ENCODE assay signal across 8 mouse cellular contexts in genomic region chr9:32676480-32676879, GRCm38 (mm10). TPM values are rescaled to one million over a fixed set of nuclear protein-coding genes. Genes with fewer than 3 reads are reported as not detected.
DNase-seq lines count a peak whose midpoint lies in the region; ATAC-seq lines count a peak whose summit lies in the region.
"Had no signal": no experiment of that assay in that cellular context is flagged by ENCODE, and none has a peak within 500 bp of the region (broad histone marks: within the 10 kb centered on the region; RNA-seq: fewer than 3 reads in every experiment).

No protein-coding gene starts in this region.

- H3K27me3 ChIP-seq in liver, embryonic 11.5 days (replicated peaks; ENCODE audit: control insufficient read depth, insufficient read depth, low read length): peaks cover 19% of the 10 kb centered on the region
- H3K27me3 ChIP-seq in liver, embryonic 12.5 days (replicated peaks): peaks cover 42% of the 10 kb centered on the region
- H3K27me3 ChIP-seq in embryonic facial prominence, embryonic 14.5 days (replicated peaks; ENCODE audit: control insufficient read depth, insufficient read depth, low read length): 0 out of 2 replicates have a peak, but pooled peaks cover 4% of the 10 kb centered on the region
- peaks cover 71% of the 10 kb centered on the region for H3K27me3 ChIP-seq in midbrain, embryonic 14.5 days (ENCODE audit: control insufficient read depth, insufficient read depth, low read length)

- no peak overlapping the region for H3K9ac ChIP-seq in liver, embryonic 11.5 days (ENCODE audit: low read depth, low read length)
- no peak overlapping the region for H3K9ac ChIP-seq in liver, embryonic 12.5 days
- H3K9ac ChIP-seq in embryonic facial prominence, embryonic 14.5 days (ENCODE audit: low read depth, low read length): no peak overlapping the region
- H3K9ac ChIP-seq in midbrain, embryonic 14.5 days (replicated peaks; ENCODE audit: low read length): no peak overlapping the region

- H3K4me1 ChIP-seq in liver, embryonic 11.5 days (replicated peaks; ENCODE audit: control insufficient read depth, insufficient read depth, low read length): peaks cover 18% of the 10 kb centered on the region; the same call in 1 of the 2 replicates
- H3K4me1 ChIP-seq in liver, embryonic 12.5 days: peaks cover 32% of the 10 kb centered on the region
- peaks cover 33% of the 10 kb centered on the region for H3K4me1 ChIP-seq in embryonic facial prominence, embryonic 14.5 days (ENCODE audit: control insufficient read depth, insufficient read depth, low read length)
- peaks cover 17% of the 10 kb centered on the region for H3K4me1 ChIP-seq in midbrain, embryonic 14.5 days (ENCODE audit: control insufficient read depth, insufficient read depth, low read length)

- no peak for DNase-seq in liver, embryonic 11.5 days (ENCODE audit: low spot score)
- peak; percentile 51 for DNase-seq in T-cell, adult 2 months (ENCODE audit: low spot score)
- peak; percentile 31 for DNase-seq in embryonic facial prominence, embryonic 14.5 days (ENCODE audit: low spot score)
- DNase-seq in midbrain, embryonic 14.5 days: no peak
- DNase-seq in cerebellum, adult 8-10 months: no peak
- no peak for DNase-seq in right cerebral cortex, postnatal 36 days (ENCODE audit: low spot score in 2 of 2)

- 16% methylated on average over 3 of the region's 3 CpGs for WGBS in liver, embryonic 11.5 days
- WGBS in liver, embryonic 12.5 days (ENCODE audit: insufficient replicate concordance): 18% methylated on average over 3 of the region's 3 CpGs
- 14% methylated on average over 3 of the region's 3 CpGs for WGBS in embryonic facial prominence, embryonic 14.5 days
- 4% methylated on average over 3 of the region's 3 CpGs for whole genome bisulfite sequencing in midbrain, embryonic 14.5 days

- no peaks in the 10 kb centered on the region for H3K9me3 ChIP-seq in liver, embryonic 11.5 days (ENCODE audit: control insufficient read depth, low read length)
- H3K9me3 ChIP-seq in liver, embryonic 12.5 days (replicated peaks): no peaks in the 10 kb centered on the region
- H3K9me3 ChIP-seq in embryonic facial prominence, embryonic 14.5 days (ENCODE audit: control insufficient read depth, low read length): no peaks in the 10 kb centered on the region
- H3K9me3 ChIP-seq in midbrain, embryonic 14.5 days (ENCODE audit: control insufficient read depth, low read length): no peaks in the 10 kb centered on the region

- H3K4me2 ChIP-seq in liver, embryonic 11.5 days: no peak overlapping the region
- H3K4me2 ChIP-seq in liver, embryonic 12.5 days: no peak overlapping the region
- peak overlapping the region; percentile 30; the same call in 1 of the 2 replicates for H3K4me2 ChIP-seq in embryonic facial prominence, embryonic 14.5 days (ENCODE audit: low read depth, low read length)
- H3K4me2 ChIP-seq in midbrain, embryonic 14.5 days (ENCODE audit: low read length): peak overlapping the region; percentile 2; the same call in 1 of the 2 replicates

- H3K27ac ChIP-seq in liver, embryonic 11.5 days (ENCODE audit: low read depth, low read length): peak overlapping the region; percentile 28; the same call in 1 of the 2 replicates
- no peak overlapping the region for H3K27ac ChIP-seq in liver, embryonic 12.5 days
- 0 out of 2 replicates have a peak overlapping the region, but pooled peaks have one; percentile 8 for H3K27ac ChIP-seq in embryonic facial prominence, embryonic 14.5 days (replicated peaks; ENCODE audit: low read depth, low read length)
- H3K27ac ChIP-seq in midbrain, embryonic 14.5 days (replicated peaks; ENCODE audit: low read depth, low read length): no peak overlapping the region
- H3K27ac ChIP-seq: layer of hippocampus, adult 2 months had no signal

- no peak overlapping the region for H3K4me3 ChIP-seq in liver, embryonic 11.5 days (ENCODE audit: low read depth, low read length)
- no peak overlapping the region for H3K4me3 ChIP-seq in liver, embryonic 12.5 days
- no peak overlapping the region for H3K4me3 ChIP-seq in embryonic facial prominence, embryonic 14.5 days (ENCODE audit: low read depth, low read length)
- H3K4me3 ChIP-seq in midbrain, embryonic 14.5 days (replicated peaks; ENCODE audit: low read depth, low read length): no peak overlapping the region
- H3K4me3 ChIP-seq: layer of hippocampus, adult 2 months had no signal

- no peaks in the 10 kb centered on the region for H3K36me3 ChIP-seq in liver, embryonic 11.5 days (ENCODE audit: control insufficient read depth, insufficient read depth, low read length)
- H3K36me3 ChIP-seq in liver, embryonic 12.5 days: no peaks in the 10 kb centered on the region
- H3K36me3 ChIP-seq in embryonic facial prominence, embryonic 14.5 days (ENCODE audit: control insufficient read depth, insufficient read depth, low read length): no peaks in the 10 kb centered on the region
- no peaks in the 10 kb centered on the region for H3K36me3 ChIP-seq in midbrain, embryonic 14.5 days (ENCODE audit: control insufficient read depth, insufficient read depth, low read length)

- ATAC-seq in liver, embryonic 11.5 days (replicated peaks; ENCODE audit: low FRiP score): no peak
- no peak for ATAC-seq in liver, embryonic 12.5 days
- ATAC-seq in embryonic facial prominence, embryonic 14.5 days (ENCODE audit: low read depth): peak; percentile 8; the same call in 1 of the 2 replicates
- no peak for ATAC-seq in midbrain, embryonic 14.5 days (ENCODE audit: low FRiP score, low TSS enrichment)

RNA-seq across cellular contexts. Expression of gene Ets1, which starts 40.5 kb away (rescaled TPM):
- polyA plus RNA-seq in liver, embryonic 11.5 days (2014; fragmentation: Nextera tagmentation; extraction: Ambion mirVana): 31.4 and 35.8 TPM in 2 replicates
- 24.2 and 25.4 TPM in 2 replicates for polyA plus RNA-seq in liver, embryonic 12.5 days (2016; fragmentation: Nextera tagmentation; extraction: Ambion mirVana)
- 32.7 and 35.8 TPM in 2 replicates for polyA plus RNA-seq in embryonic facial prominence, embryonic 14.5 days (2014; fragmentation: Nextera tagmentation; extraction: Ambion mirVana)
- polyA plus RNA-seq in midbrain, embryonic 14.5 days (2014; fragmentation: Nextera tagmentation; extraction: Ambion mirVana): 8.3 and 19.6 TPM in 2 replicates

Comparison
In these comparisons a context has a peak if more than half of its experiments do, and no peak if none do; other contexts are left out.
1. H3K27ac ChIP-seq: peak in liver, embryonic 11.5 days (single experiment) and embryonic facial prominence, embryonic 14.5 days (single experiment); none in liver, embryonic 12.5 days (single experiment) and midbrain, embryonic 14.5 days (single experiment).
2. DNase-seq: peak in T-cell, adult 2 months (single experiment) and embryonic facial prominence, embryonic 14.5 days (single experiment); none in liver, embryonic 11.5 days (single experiment), midbrain, embryonic 14.5 days (single experiment), cerebellum, adult 8-10 months (single experiment) and right cerebral cortex, postnatal 36 days (0 of 2).
3. H3K4me2 ChIP-seq: peak in embryonic facial prominence, embryonic 14.5 days (single experiment) and midbrain, embryonic 14.5 days (single experiment); none in liver, embryonic 11.5 days (single experiment) and liver, embryonic 12.5 days (single experiment).